Mouse (Mus musculus) hindbrain, embryonic 11.5 days (tissue): ENCODE results near the gene Tex48. TPM values are rescaled to one million over a fixed set of nuclear protein-coding genes. Genes with fewer than 3 reads are reported as not detected.
A peak's percentile ranks its signal among the peaks of the same experiment; 100 is the strongest.

Experiments used
- ATAC-seq: fragments of 200-750 bp; cut with Nextera tagmentation; 2 replicates; pipeline ENCODE4 v1.8.0; 2017; ENCODE audit warnings: mild to moderate bottlenecking, moderate TSS enrichment, moderate library complexity; ENCODE audit not compliant: low FRiP score
- DNase-seq: peaks from one replicate; pipeline ENCODE4 v3.0.0-alpha.2; 2015; ENCODE audit warnings: low spot score
- H3K27ac ChIP-seq: fragments of 300-500 bp; sonication (generic); 2 replicates; pipeline ENCODE4 v1.5.1; 2014; ENCODE audit warnings: mild to moderate bottlenecking, low read depth, low read length
- H3K27me3 ChIP-seq: fragments of 300-500 bp; sonication (generic); 2 replicates; pipeline ENCODE4 v1.6.1; 2014; ENCODE audit warnings: mild to moderate bottlenecking, low read length, moderate library complexity, mixed read lengths; ENCODE audit not compliant: control insufficient read depth, insufficient read depth
- H3K36me3 ChIP-seq: fragments of 300-500 bp; sonication (generic); 2 replicates; pipeline ENCODE4 v1.6.1; 2014; ENCODE audit warnings: mild to moderate bottlenecking, low read length, moderate library complexity, mixed read lengths; ENCODE audit not compliant: control insufficient read depth, insufficient read depth
- H3K4me1 ChIP-seq: fragments of 300-500 bp; sonication (generic); replicated peaks from 2 replicates; pipeline ENCODE4 v1.6.1; 2014; ENCODE audit warnings: low read length, mixed read lengths; ENCODE audit not compliant: control insufficient read depth, insufficient read depth
- H3K4me2 ChIP-seq: fragments of 300-500 bp; sonication (generic); replicated peaks from 2 replicates; pipeline ENCODE4 v1.6.1; 2014; ENCODE audit warnings: mild to moderate bottlenecking, low read depth, low read length
- H3K4me3 ChIP-seq: fragments of 300-500 bp; sonication (generic); 2 replicates; pipeline ENCODE4 v1.5.1; 2014; ENCODE audit warnings: low read depth, low read length
- H3K9ac ChIP-seq: fragments of 300-500 bp; sonication (generic); 2 replicates; pipeline ENCODE4 v1.6.1; 2014; ENCODE audit warnings: low read depth, low read length
- H3K9me3 ChIP-seq: fragments of 300-500 bp; sonication (generic); 2 replicates; pipeline ENCODE4 v1.6.1; 2016; ENCODE audit warnings: low read length; ENCODE audit not compliant: control insufficient read depth
- WGBS: fragments of 180-500 bp; shearing (Covaris S2); extraction: QIAGEN DNeasy Blood & Tissue Kit; methylation state at CpG from one replicate; pipeline ENCODE4 v1.1.7; 2014; 5-methylcytosine and 5-hydroxymethylcytosine counted together
- polyA plus RNA-seq: library from polyadenylated mRNA; unstranded; fragments of >200 nt; fragmentation: Nextera tagmentation; extraction: Ambion mirVana; gene quantifications from 2 replicates; pipeline ENCODE4 v1.2.1, GENCODE M21; 2014

The Tex48 gene
- polyA plus RNA-seq: not detected in 2 replicates

GRCm38 (mm10) chr4:63622378-63622835 is at the start of gene Tex48:
Gene Tex48, minus strand, starts transcription at chr4:63622428.
- Histone ChIP-seq H3K36me3 (no peaks in the 10 kb centered on the region), H3K4me1 (no peaks in the 10 kb centered on the region), H3K27ac (no peak within 1 kb of the TSS), H3K9ac (no peak within 1 kb of the TSS), H3K4me3 (no peak within 1 kb of the TSS), H3K9me3 (no peaks in the 10 kb centered on the region), H3K27me3 (no peaks in the 10 kb centered on the region), H3K4me2 (no peak within 1 kb of the TSS)
- ATAC-seq (no peak; the same call in 1 of the 2 replicates), DNase-seq (peak; percentile 60)
- 60% methylated on average over 5 of the region's 5 CpGs for WGBS

- Histone ChIP-seq H3K4me3 (no peak overlapping the region), H3K27me3 (no peaks in the 10 kb centered on the region), H3K9me3 (no peaks in the 10 kb centered on the region), H3K4me2 (no peak overlapping the region), H3K27ac (no peak overlapping the region), H3K9ac (no peak overlapping the region), H3K4me1 (no peaks in the 10 kb centered on the region), H3K36me3 (no peaks in the 10 kb centered on the region)
- no peak for DNase-seq
- ATAC-seq: no peak
- 82% methylated on average over 4 of the region's 4 CpGs for WGBS
Measured at GRCm38 (mm10) chr4:63668255-63668654, 46.0 kb upstream of the Tex48 start.

GRCm38 (mm10) chr4:63665738-63666137 is 43.5 kb upstream of the Tex48 start:
- no peaks in the 10 kb centered on the region for H3K4me1 ChIP-seq
- 68% methylated on average over 7 of the region's 7 CpGs for WGBS

GRCm38 (mm10) chr4:63663279-63663678 is 41.1 kb upstream of the Tex48 start, which contains the start of gene Gm11214:
Gene Gm11214, minus strand, starts transcription at chr4:63663379.
- Histone ChIP-seq H3K4me1 (no peaks in the 10 kb centered on the region), H3K9me3 (no peaks in the 10 kb centered on the region), H3K27me3 (no peaks in the 10 kb centered on the region), H3K4me3 (no peak within 1 kb of the TSS), H3K4me2 (no peak within 1 kb of the TSS), H3K9ac (no peak within 1 kb of the TSS), H3K27ac (no peak within 1 kb of the TSS), H3K36me3 (no peaks in the 10 kb centered on the region)
- DNase-seq (peak; percentile 19), ATAC-seq (no peak)
- WGBS: 95% methylated on average over 6 of the region's 6 CpGs

More at GRCm38 (mm10) chr4:63665738-63666137, 43.5 kb upstream of the Tex48 start:
- no peak overlapping the region for H3K27ac ChIP-seq
- DNase-seq (peak; percentile 18), ATAC-seq (peak; percentile 35; the same call in 1 of the 2 replicates)
- no peaks in the 10 kb centered on the region for H3K36me3 ChIP-seq
- H3K9me3 ChIP-seq: no peaks in the 10 kb centered on the region
- H3K4me2 ChIP-seq: no peak overlapping the region
- H3K4me3 ChIP-seq: no peak overlapping the region
- no peaks in the 10 kb centered on the region for H3K27me3 ChIP-seq
- no peak overlapping the region for H3K9ac ChIP-seq

- Histone ChIP-seq H3K36me3 (no peaks in the 10 kb centered on the region), H3K27me3 (no peaks in the 10 kb centered on the region), H3K4me2 (no peak overlapping the region), H3K4me3 (no peak overlapping the region), H3K9ac (no peak overlapping the region), H3K27ac (no peak overlapping the region), H3K9me3 (no peaks in the 10 kb centered on the region), H3K4me1 (no peaks in the 10 kb centered on the region)
- WGBS: 63% methylated on average over 1 of the region's 1 CpGs
- ATAC-seq: peak; percentile 72; the same call in 1 of the 2 replicates
- no peak for DNase-seq
Measured at GRCm38 (mm10) chr4:63661857-63662256, 39.6 kb upstream of the Tex48 start.

- DNase-seq (peak; percentile 43), ATAC-seq (peak; percentile 73)
- H3K27me3 ChIP-seq: no peaks in the 10 kb centered on the region
- H3K9ac ChIP-seq: no peak overlapping the region
- no peaks in the 10 kb centered on the region for H3K4me1 ChIP-seq
- no peak overlapping the region for H3K27ac ChIP-seq
- no peaks in the 10 kb centered on the region for H3K9me3 ChIP-seq
- H3K4me3 ChIP-seq: no peak overlapping the region
- no peak overlapping the region for H3K4me2 ChIP-seq
- 41% methylated on average over 1 of the region's 1 CpGs for WGBS
- H3K36me3 ChIP-seq: no peaks in the 10 kb centered on the region
Measured at GRCm38 (mm10) chr4:63661426-63661825, 39.2 kb upstream of the Tex48 start.

- Histone ChIP-seq H3K9me3 (no peaks in the 10 kb centered on the region), H3K4me1 (no peaks in the 10 kb centered on the region), H3K27ac (no peak overlapping the region), H3K4me3 (no peak overlapping the region), H3K27me3 (no peaks in the 10 kb centered on the region), H3K9ac (no peak overlapping the region), H3K36me3 (no peaks in the 10 kb centered on the region), H3K4me2 (no peak overlapping the region)
- DNase-seq (no peak), ATAC-seq (no peak)
- WGBS: 96% methylated on average over 1 of the region's 1 CpGs
Measured at GRCm38 (mm10) chr4:63659775-63660174, 37.5 kb upstream of the Tex48 start.

GRCm38 (mm10) chr4:63659086-63659485 is 36.9 kb upstream of the Tex48 start:
- H3K27me3 ChIP-seq: no peaks in the 10 kb centered on the region
- no peak for ATAC-seq
- H3K36me3 ChIP-seq: no peaks in the 10 kb centered on the region
- WGBS: 43% methylated on average over 4 of the region's 4 CpGs
- no peaks in the 10 kb centered on the region for H3K4me1 ChIP-seq
- DNase-seq: peak; percentile 10
- no peak overlapping the region for H3K4me3 ChIP-seq
- no peak overlapping the region for H3K4me2 ChIP-seq
- no peaks in the 10 kb centered on the region for H3K9me3 ChIP-seq
- H3K9ac ChIP-seq: no peak overlapping the region
- no peak overlapping the region for H3K27ac ChIP-seq

GRCm38 (mm10) chr4:63654381-63654780 is 32.2 kb upstream of the Tex48 start:
- 91% methylated on average over 1 of the region's 1 CpGs for WGBS
- Histone ChIP-seq H3K36me3 (no peaks in the 10 kb centered on the region), H3K9me3 (no peaks in the 10 kb centered on the region), H3K27ac (no peak overlapping the region), H3K27me3 (no peaks in the 10 kb centered on the region), H3K4me2 (no peak overlapping the region), H3K4me1 (no peaks in the 10 kb centered on the region), H3K9ac (no peak overlapping the region), H3K4me3 (no peak overlapping the region)
- ATAC-seq (no peak), DNase-seq (no peak)
